Mouse (Mus musculus) forebrain, embryonic 15.5 days (tissue): ENCODE data around the gene Drc1. TPM values are rescaled to one million over a fixed set of nuclear protein-coding genes. Genes with fewer than 3 reads are reported as not detected.

Experiments used
- ATAC-seq: fragments of 200-750 bp; cut with Nextera tagmentation; replicated peaks from 2 replicates; pipeline ENCODE4 v1.8.0; 2017; ENCODE audit warnings: mild to moderate bottlenecking, moderate TSS enrichment, moderate library complexity
- H3K27ac ChIP-seq: fragments of 300-500 bp; sonication (generic); replicated peaks from 2 replicates; pipeline ENCODE4 v1.5.1; 2015; ENCODE audit warnings: mild to moderate bottlenecking, inconsistent platforms
- H3K27me3 ChIP-seq: fragments of 300-500 bp; sonication (generic); 2 replicates; pipeline ENCODE4 v1.6.1; 2015; ENCODE audit warnings: inconsistent platforms
- H3K36me3 ChIP-seq: fragments of 300-500 bp; sonication (generic); 2 replicates; pipeline ENCODE4 v1.6.1; 2015; ENCODE audit warnings: mild to moderate bottlenecking, inconsistent platforms
- H3K4me1 ChIP-seq: fragments of 300-500 bp; sonication (generic); 2 replicates; pipeline ENCODE4 v1.6.1; 2015; ENCODE audit warnings: inconsistent platforms
- H3K4me2 ChIP-seq: fragments of 300-500 bp; sonication (generic); replicated peaks from 2 replicates; pipeline ENCODE4 v1.6.1; 2015; ENCODE audit warnings: mild to moderate bottlenecking, inconsistent platforms
- H3K4me3 ChIP-seq: fragments of 300-500 bp; sonication (generic); 2 replicates; pipeline ENCODE4 v1.5.1; 2015; ENCODE audit warnings: mild to moderate bottlenecking, inconsistent platforms
- H3K9ac ChIP-seq: fragments of 300-500 bp; sonication (generic); replicated peaks from 2 replicates; pipeline ENCODE4 v1.6.1; 2015; ENCODE audit warnings: mild to moderate bottlenecking, inconsistent platforms
- H3K9me3 ChIP-seq: fragments of 300-500 bp; sonication (generic); 2 replicates; pipeline ENCODE4 v1.6.1; 2016; ENCODE audit warnings: inconsistent platforms
- WGBS: fragments of 180-500 bp; shearing (Covaris S2); methylation state at CpG from one replicate; pipeline ENCODE4 v1.1.7; 2015; ENCODE audit warnings: mixed read lengths; 5-methylcytosine and 5-hydroxymethylcytosine counted together
- polyA plus RNA-seq: library from polyadenylated mRNA; unstranded; fragments of >200 nt; fragmentation: Nextera tagmentation; extraction: Ambion mirVana; gene quantifications from 2 replicates; pipeline ENCODE4 v1.2.1, GENCODE M21; 2015

The Drc1 gene
- polyA plus RNA-seq, 1 experiment from 2014 or later, result 6.8 TPM

DNA sequence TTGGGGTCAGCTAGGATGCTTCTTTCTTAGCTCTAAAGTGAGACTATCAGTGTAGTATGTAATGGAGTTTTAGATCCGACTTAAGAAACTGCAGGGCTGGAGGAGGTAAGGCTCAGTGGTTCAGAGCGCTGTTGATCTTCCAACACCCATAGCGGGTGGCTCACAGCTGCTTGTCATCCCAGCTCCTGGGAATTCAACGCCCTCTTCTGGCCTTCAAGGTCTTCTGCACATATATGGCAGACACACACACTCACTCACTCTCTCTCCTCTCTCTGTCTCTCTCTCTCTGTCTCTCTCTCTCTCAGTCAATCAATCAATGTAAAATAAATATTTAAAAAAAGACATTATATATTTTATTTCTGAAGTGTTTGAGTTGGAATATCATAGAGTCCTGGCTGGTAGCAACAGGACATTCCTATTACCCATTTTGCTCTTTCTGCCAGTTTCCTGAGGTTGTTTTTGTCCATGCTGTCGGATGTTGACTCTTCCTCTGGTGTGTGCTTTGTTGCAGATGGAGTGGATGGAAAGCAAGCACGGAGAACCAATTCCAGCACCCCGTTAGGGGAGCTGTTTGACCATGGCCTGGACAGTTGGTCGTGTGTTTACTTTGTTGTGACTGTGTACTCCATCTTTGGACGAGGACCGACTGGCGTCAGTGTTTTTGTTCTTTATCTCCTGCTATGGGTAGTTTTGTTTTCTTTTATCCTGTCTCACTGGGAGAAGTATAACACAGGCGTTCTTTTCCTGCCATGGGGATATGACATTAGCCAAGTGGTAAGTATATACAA is 25.4 kb upstream of the Drc1 start:
- no peak for ATAC-seq

DNA sequence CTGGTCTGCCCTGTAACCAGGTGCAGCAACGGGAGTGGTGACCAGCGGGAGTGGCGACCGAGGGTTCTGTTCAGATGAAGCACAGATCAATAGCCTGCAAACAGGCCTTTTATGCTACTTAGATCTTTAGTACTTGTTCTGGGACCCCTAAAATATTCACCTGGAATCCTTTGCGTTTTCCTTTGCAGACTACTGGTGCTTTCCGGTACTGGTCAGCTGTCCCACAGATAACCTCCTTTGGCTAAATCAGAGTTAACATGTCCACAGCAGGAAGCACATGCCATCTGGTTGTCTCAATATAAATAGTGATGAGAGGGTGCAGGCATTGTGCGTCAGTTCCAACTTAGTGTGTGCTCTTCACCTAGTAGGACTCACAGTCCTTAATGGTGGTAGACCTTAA is 22.4 kb upstream of the Drc1 start:
- Histone ChIP-seq H3K9me3 (no peaks in the 10 kb centered on the region), H3K9ac (no peak overlapping the region), H3K36me3 (peaks cover 52% of the 10 kb centered on the region), H3K27ac (no peak overlapping the region), H3K4me1 (no peaks in the 10 kb centered on the region), H3K27me3 (no peaks in the 10 kb centered on the region), H3K4me2 (no peak overlapping the region), H3K4me3 (no peak overlapping the region)
- WGBS, result 96% methylated on average over 7 of the region's 7 CpGs
- no peak for ATAC-seq

More for the DNA sequence above, 25.4 kb upstream of the Drc1 start:
- no peaks in the 10 kb centered on the region for H3K27me3 ChIP-seq
- H3K4me1 ChIP-seq, result no peaks in the 10 kb centered on the region
- H3K36me3 ChIP-seq, result peaks cover 54% of the 10 kb centered on the region
- no peak overlapping the region for H3K4me3 ChIP-seq
- no peaks in the 10 kb centered on the region for H3K9me3 ChIP-seq
- no peak overlapping the region for H3K9ac ChIP-seq
- no peak overlapping the region for H3K27ac ChIP-seq
- 91% methylated on average over 12 of the region's 12 CpGs for WGBS
- H3K4me2 ChIP-seq, result no peak overlapping the region

DNA sequence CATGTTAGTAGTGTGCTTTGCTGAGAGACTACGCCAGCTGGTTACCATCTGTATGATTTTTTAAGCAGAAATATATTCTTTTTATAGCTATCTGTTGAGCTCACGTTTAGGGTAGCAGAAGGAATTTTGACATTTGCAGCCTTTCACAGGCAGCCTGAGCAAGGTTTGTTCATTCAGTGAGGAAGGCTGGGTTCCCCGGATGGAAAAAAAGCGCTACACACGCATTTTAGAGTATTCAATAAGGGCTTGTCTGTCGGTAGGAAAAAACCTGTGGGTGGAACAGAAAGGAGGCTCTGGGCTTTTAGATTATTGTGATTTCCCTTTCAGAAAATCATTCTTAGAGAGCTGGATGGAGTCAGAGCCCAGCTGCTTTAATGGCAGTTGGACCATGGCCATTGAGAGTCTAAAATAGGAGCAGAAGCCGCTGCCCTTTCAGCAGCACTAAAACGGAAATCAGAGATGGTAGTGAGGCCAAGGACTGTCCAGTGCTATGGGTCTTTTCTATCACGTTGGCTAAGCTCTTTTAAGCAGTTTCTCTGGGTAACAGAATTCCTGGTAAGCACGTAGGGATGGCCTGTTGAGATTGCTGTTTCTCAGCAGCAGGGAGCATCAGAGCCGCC is 10.5 kb upstream of the Drc1 start:
- H3K9me3 ChIP-seq, result no peaks in the 10 kb centered on the region
- peaks cover 13% of the 10 kb centered on the region for H3K4me1 ChIP-seq
- H3K27me3 ChIP-seq, result no peaks in the 10 kb centered on the region
- no peak overlapping the region for H3K9ac ChIP-seq
- H3K36me3 ChIP-seq, result peaks cover 17% of the 10 kb centered on the region
- no peak overlapping the region for H3K4me2 ChIP-seq
- H3K27ac ChIP-seq, result peak overlapping the region; percentile 75
- ATAC-seq, result peak; percentile 38; the same call in 1 of the 2 replicates
- WGBS, result 58% methylated on average over 11 of the region's 11 CpGs
- H3K4me3 ChIP-seq, result no peak overlapping the region

DNA sequence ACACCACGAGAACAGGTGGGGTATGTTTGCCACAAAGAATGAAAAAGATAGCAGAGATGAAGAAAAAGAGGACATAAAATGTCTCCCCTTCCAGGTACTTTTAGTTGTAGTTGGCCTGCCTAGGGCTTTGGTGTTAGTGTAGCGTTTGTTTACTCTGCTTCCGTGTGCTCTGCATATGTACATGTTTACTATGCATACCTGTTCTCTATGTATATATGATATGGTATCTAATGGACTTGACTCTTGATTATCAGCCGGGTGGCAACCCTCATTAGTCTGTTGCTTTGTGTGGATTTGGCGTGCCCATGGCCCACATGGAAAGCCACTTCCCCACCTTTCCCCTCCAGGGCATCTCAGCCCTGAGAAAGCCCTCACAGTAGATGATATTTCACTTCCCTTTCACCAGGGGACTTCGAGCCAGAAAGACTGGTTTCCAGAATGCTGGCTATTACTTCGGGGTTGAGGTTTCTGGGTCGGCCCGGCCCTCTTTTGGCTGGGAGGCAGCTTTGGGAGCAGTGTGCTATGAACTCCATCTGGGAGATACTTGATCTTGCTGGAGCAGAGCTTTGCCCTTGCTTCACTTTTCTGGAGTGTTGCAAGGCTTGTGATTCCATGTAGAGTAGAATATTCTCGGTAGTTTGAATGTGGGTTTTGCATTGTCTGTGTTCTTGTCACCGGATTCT is 9.4 kb upstream of the Drc1 start:
- H3K9ac ChIP-seq, result no peak overlapping the region
- no peak overlapping the region for H3K4me3 ChIP-seq
- WGBS, result 91% methylated on average over 11 of the region's 11 CpGs
- H3K4me2 ChIP-seq, result no peak overlapping the region
- no peaks in the 10 kb centered on the region for H3K27me3 ChIP-seq
- no peak for ATAC-seq
- peaks cover 13% of the 10 kb centered on the region for H3K4me1 ChIP-seq
- H3K36me3 ChIP-seq, result peaks cover 8% of the 10 kb centered on the region; the same call in 1 of the 2 replicates
- no peaks in the 10 kb centered on the region for H3K9me3 ChIP-seq
- no peak overlapping the region for H3K27ac ChIP-seq

DNA sequence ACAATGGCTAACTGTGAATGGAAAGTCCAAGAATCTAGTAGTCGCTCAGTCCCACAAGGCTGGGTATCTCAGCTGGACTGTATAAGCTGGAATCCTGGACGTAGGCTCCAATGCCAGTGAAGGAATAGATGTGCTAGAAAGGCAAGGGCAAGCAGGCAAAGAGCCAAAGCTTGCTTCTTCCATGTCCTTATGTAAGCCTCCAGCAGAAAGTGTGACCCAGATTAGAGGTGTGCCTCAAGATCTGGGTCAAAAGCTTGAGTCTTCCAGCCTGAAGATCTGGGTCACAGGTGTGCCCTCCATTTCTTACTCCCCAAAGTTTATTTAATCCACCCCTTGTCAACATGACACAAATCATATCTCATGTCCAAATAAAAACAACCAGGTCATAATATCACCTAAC is 4.8 kb upstream of the Drc1 start:
- no peak overlapping the region for H3K4me2 ChIP-seq
- no peak overlapping the region for H3K4me3 ChIP-seq
- ATAC-seq, result no peak
- no peaks in the 10 kb centered on the region for H3K36me3 ChIP-seq
- no peaks in the 10 kb centered on the region for H3K27me3 ChIP-seq
- 93% methylated on average over 2 of the region's 2 CpGs for WGBS
- no peak overlapping the region for H3K27ac ChIP-seq
- peaks cover 8% of the 10 kb centered on the region for H3K4me1 ChIP-seq
- H3K9me3 ChIP-seq, result no peaks in the 10 kb centered on the region
- no peak overlapping the region for H3K9ac ChIP-seq

DNA sequence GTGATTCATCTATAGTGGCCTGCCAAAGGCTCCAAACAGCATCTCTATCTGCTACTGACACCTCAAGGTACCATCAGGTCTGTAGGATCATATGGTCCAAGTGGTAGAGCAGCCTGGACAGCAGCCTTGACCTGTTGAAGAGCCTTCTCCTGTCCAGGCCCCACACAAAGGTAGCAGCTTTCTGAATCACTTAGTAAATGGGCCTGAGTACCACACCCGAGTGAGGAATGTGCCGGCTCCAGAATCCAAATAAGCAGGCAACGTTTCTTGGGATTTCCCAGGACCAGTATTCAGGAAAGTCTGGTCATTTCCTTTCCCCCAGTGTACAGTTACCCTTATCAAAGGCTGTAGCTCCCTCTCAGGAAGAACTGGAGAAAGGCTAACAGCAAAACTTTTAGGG is 2.2 kb upstream of the Drc1 start:
- 88% methylated on average over 3 of the region's 3 CpGs for WGBS
- no peaks in the 10 kb centered on the region for H3K36me3 ChIP-seq
- H3K4me1 ChIP-seq, result peaks cover 11% of the 10 kb centered on the region

DNA sequence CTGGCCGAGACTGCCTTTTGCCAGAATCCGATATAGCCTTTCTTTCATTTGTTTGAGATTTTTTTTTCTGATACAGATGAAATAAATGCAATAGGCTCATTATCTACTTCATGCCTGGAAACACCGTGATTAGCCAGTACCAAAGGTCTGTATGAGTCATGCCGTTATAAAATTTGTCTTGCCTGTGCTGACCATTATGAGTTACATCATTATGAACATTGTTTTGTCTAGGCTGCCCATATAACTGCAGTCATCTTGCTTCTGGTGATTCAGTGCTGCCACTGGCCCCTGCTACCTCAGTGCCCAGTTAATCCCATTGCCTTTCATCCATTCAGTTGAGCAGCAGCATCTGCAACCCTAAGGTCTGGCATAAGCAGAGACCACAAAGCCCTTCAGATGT is 1.7 kb upstream of the Drc1 start:
- H3K27me3 ChIP-seq, result no peaks in the 10 kb centered on the region

More for the DNA sequence above, 2.2 kb upstream of the Drc1 start:
- Histone ChIP-seq H3K4me2 (no peak overlapping the region), H3K27me3 (no peaks in the 10 kb centered on the region), H3K4me3 (no peak overlapping the region), H3K9me3 (no peaks in the 10 kb centered on the region), H3K27ac (no peak overlapping the region), H3K9ac (no peak overlapping the region)
- ATAC-seq, result no peak

DNA sequence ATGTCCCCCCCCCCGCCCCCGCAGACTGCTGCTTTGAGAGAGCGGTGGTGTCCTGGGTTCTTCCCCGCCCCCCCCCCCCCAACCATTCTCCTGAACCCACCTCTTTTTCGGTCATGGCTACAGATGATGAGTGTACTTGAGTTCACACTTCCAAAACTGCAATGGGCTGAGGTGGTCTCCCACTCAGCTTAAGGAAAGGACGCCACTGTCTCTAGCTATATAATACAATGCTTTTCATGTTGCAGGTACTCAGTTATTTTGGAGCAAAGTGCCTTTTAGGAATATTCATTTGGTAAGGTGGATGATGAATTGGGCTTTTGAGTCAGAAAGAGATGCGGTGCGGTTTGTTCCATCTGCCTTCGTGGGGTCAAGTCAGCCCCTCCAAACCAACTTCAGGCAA is 324 bp upstream of the Drc1 start:
- Histone ChIP-seq H3K27ac (peak overlapping the region; percentile 14), H3K36me3 (no peaks in the 10 kb centered on the region), H3K4me2 (peak overlapping the region; percentile 71), H3K4me3 (peak overlapping the region; percentile 51), H3K9ac (peak overlapping the region; percentile 56), H3K9me3 (no peaks in the 10 kb centered on the region), H3K27me3 (no peaks in the 10 kb centered on the region), H3K4me1 (peaks cover 11% of the 10 kb centered on the region)
- peak; percentile 64; the same call in 1 of the 2 replicates for ATAC-seq
- 28% methylated on average over 9 of the region's 9 CpGs for WGBS

More for the DNA sequence above, 1.7 kb upstream of the Drc1 start:
- no peaks in the 10 kb centered on the region for H3K9me3 ChIP-seq
- H3K9ac ChIP-seq, result no peak overlapping the region
- no peaks in the 10 kb centered on the region for H3K36me3 ChIP-seq
- peaks cover 11% of the 10 kb centered on the region for H3K4me1 ChIP-seq
- H3K4me2 ChIP-seq, result no peak overlapping the region
- H3K27ac ChIP-seq, result no peak overlapping the region
- no peak for ATAC-seq
- no peak overlapping the region for H3K4me3 ChIP-seq
- WGBS, result 92% methylated on average over 4 of the region's 4 CpGs

DNA sequence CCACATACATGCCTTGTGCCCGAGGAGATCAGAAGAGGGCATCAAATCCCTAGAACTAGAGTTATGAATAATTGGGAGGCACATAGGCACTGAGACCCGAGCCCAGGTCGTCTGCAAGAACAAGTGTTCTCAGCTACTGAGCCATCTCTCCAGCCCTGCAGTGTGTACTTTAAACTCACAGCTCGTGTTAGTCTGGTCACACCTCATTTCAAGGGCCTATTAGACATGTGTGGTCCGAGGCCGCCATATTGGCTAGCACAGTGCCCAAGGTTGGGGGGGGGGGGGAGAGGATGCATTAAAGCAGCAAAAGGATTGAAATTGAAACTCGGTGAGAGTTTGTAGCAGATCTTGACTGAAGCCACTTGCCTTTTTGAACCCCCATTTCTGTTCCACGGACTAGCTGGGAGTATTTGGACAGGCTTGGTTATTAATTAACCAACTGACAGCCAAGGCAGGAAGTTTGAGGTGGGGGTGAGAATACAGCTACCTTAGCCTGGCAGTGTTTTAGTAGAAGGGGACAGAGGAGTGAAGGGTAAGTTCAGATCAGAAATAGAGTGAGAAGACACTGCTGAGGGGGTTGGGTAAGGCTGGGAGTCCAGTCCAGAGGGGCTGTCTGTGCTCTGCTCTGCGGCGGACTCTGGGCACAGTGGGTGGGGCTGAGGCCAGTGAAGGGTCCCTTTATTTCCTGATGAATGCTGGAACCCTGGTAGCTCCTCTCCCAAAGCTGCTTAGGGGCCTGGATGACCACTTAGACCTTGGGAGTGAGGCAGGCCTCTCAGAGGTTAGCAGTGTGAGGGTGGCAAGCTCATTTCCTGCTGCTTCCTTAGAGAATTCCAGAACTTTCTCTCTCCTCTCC is 5.0 kb downstream of the Drc1 start:
- no peaks in the 10 kb centered on the region for H3K9me3 ChIP-seq
- WGBS, result 87% methylated on average over 10 of the region's 10 CpGs
- H3K4me2 ChIP-seq, result no peak overlapping the region
- ATAC-seq, result no peak
- H3K27ac ChIP-seq, result no peak overlapping the region
- peaks cover 5% of the 10 kb centered on the region for H3K4me1 ChIP-seq
- H3K4me3 ChIP-seq, result no peak overlapping the region
- no peaks in the 10 kb centered on the region for H3K27me3 ChIP-seq
- H3K36me3 ChIP-seq, result no peaks in the 10 kb centered on the region
- H3K9ac ChIP-seq, result no peak overlapping the region

DNA sequence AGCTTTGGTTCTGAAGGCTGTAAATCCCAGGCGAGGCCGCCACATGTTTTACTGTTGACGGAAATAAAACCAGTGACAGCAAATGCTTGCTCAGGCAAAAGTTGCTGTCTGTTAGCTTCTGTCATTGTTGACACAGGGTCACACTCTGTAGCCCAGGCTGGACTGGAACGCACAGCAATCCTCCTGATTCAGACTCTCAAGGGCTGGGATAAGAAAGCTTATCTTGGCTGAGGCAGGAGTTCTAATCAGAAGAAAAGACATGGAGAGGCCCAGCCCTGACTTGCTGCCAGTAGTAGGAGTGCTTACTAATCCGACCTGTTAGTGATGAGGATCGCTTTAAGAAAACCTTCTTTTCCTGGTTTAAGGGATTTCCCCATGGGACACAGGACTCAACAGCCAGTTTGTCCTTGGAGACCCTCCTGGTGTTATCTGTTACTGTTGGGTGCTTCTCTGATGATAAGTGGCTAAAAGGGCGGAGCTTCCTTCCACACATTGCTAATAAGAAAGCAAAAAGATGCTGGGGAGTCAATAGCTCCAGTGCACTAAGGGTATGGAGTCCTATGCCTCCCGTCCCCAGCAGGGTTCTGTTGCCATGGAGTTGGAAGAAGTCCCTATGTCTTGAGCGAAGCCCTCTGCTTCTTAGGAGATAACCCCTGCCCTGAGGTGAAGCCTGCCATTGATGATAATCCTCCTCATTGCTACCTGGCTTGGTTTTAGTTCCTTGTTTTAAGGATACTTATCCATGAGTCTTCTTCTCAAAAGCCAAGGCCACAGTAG is 6.1 kb downstream of the Drc1 start:
- H3K9ac ChIP-seq, result no peak overlapping the region
- no peaks in the 10 kb centered on the region for H3K9me3 ChIP-seq
- no peak for ATAC-seq
- no peak overlapping the region for H3K27ac ChIP-seq
- no peaks in the 10 kb centered on the region for H3K4me1 ChIP-seq
- H3K36me3 ChIP-seq, result no peaks in the 10 kb centered on the region
- 79% methylated on average over 9 of the region's 9 CpGs for WGBS
- H3K4me2 ChIP-seq, result no peak overlapping the region
- no peaks in the 10 kb centered on the region for H3K27me3 ChIP-seq
- H3K4me3 ChIP-seq, result no peak overlapping the region

DNA sequence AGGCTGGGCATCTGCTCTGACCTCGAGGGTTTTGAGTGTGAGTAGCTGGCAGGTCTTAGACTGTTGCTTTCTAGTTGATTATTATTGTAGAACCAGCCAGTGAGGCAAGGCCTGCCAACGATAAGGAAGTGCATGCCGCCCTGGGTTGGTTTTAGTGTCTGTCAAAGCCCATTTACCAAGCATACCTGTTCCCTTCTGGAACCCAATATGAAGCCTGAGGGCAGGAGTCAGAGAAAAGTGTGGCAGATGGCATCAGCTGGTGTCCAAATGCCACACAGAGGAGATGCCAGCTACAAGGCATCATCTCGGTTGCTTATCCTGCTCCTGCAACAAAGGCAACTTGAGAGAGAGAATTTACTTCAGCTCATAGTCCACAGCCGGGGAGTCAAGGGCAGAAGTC is 59.6 kb downstream of the Drc1 start:
- no peak for ATAC-seq
- Histone ChIP-seq H3K4me1 (peaks cover 11% of the 10 kb centered on the region; the same call in 1 of the 2 replicates), H3K9me3 (no peaks in the 10 kb centered on the region), H3K9ac (no peak overlapping the region), H3K27me3 (no peaks in the 10 kb centered on the region), H3K27ac (no peak overlapping the region), H3K4me3 (no peak overlapping the region), H3K36me3 (no peaks in the 10 kb centered on the region), H3K4me2 (no peak overlapping the region)
- WGBS, result 69% methylated on average over 5 of the region's 5 CpGs
